ENCODE assay signal across 8 mouse cellular contexts in the genomic region with DNA sequence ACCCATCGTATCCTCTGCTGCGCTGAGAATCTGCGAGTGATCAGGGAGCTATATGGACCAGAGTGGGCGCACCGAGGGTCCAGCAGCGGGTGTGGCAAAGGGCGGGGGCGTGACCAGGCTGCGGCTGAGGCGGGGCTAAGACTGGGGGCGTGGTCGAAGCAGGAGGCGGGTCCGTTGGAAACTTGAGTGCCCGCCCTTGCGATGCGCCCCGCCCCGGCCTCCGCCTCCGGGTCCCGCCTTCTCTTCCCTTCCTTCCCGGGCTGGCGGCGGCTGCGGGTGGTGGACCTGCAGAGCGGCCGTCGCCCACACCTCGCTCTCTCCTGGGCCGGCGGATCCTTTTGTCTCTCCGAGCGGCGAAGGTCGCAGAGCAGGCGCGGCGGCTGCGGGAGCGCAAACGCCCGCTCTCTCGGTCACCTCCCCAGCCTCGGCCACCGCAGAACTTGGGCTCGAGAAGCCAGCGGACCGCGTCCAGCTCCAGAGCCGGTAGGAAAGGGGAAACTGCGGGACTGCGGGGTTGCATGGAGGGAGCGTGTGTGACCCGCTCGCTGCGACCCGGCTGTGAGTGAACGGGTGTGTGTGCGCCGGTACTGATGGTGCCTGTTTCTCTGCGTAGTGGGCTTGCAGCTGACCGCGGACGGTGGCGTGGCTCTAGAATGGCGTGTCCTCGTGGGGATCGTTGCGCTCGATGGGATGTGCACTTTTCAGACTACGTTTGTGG. TPM values are rescaled to one million over a fixed set of nuclear protein-coding genes. Genes with fewer than 3 reads are reported as not detected.
DNase-seq lines count a peak whose midpoint lies in the region; ATAC-seq and TF ChIP-seq lines count a peak whose summit lies in the region.

Gene Hpcal1 (plus strand): TSS at position 293 of the 718 bp plus-strand sequence.

- no peak for TF ChIP-seq EP300 in heart, postnatal 0 days (IDR thresholded peaks at IDR 0.05; ENCODE audit: low read depth)

- peak; percentile 82 for DNase-seq in heart, postnatal 0 days (ENCODE audit: low spot score)
- peak; percentile 99 for DNase-seq in kidney, postnatal 4 days
- DNase-seq in neural tube, embryonic 11.5 days (ENCODE audit: low spot score): peak; percentile 94

- H3K9ac ChIP-seq in forebrain, embryonic 13.5 days: peak within 1 kb of the TSS; percentile 84
- peak within 1 kb of the TSS; percentile 63 for H3K9ac ChIP-seq in heart, postnatal 0 days (replicated peaks; ENCODE audit: low read depth, low read length)
- peak within 1 kb of the TSS; percentile 53 for H3K9ac ChIP-seq in liver, embryonic 15.5 days
- peak within 1 kb of the TSS; percentile 60 for H3K9ac ChIP-seq in neural tube, embryonic 11.5 days (ENCODE audit: low read length)
- H3K9ac ChIP-seq in stomach, embryonic 16.5 days (ENCODE audit: low read length): peak within 1 kb of the TSS; percentile 76

- peak within 1 kb of the TSS; percentile 94 for H3K4me3 ChIP-seq in E14TG2a.4 (replicated peaks; ENCODE audit: low read length)
- H3K4me3 ChIP-seq in forebrain, embryonic 13.5 days: peak within 1 kb of the TSS; percentile 76
- H3K4me3 ChIP-seq in heart, postnatal 0 days (ENCODE audit: low read depth, low read length): peak within 1 kb of the TSS; percentile 65
- peak within 1 kb of the TSS; percentile 69 for H3K4me3 ChIP-seq in liver, embryonic 15.5 days (replicated peaks)
- H3K4me3 ChIP-seq in neural tube, embryonic 11.5 days (ENCODE audit: low read depth, low read length): peak within 1 kb of the TSS; percentile 76
- H3K4me3 ChIP-seq in stomach, embryonic 16.5 days (replicated peaks; ENCODE audit: low read length): peak within 1 kb of the TSS; percentile 63

- no peaks in the 10 kb centered on the region for H3K9me3 ChIP-seq in E14TG2a.4 (ENCODE audit: low read length)
- H3K9me3 ChIP-seq in forebrain, embryonic 13.5 days (replicated peaks): no peaks in the 10 kb centered on the region
- no peaks in the 10 kb centered on the region for H3K9me3 ChIP-seq in heart, postnatal 0 days (replicated peaks; ENCODE audit: control insufficient read depth, low read length)
- H3K9me3 ChIP-seq in liver, embryonic 15.5 days (replicated peaks): no peaks in the 10 kb centered on the region
- no peaks in the 10 kb centered on the region for H3K9me3 ChIP-seq in neural tube, embryonic 11.5 days (ENCODE audit: control insufficient read depth, low read length)
- no peaks in the 10 kb centered on the region for H3K9me3 ChIP-seq in stomach, embryonic 16.5 days (replicated peaks; ENCODE audit: control insufficient read depth, low read length)

- H3K4me1 ChIP-seq in E14TG2a.4 (replicated peaks; ENCODE audit: low read depth, low read length): peaks cover 44% of the 10 kb centered on the region
- H3K4me1 ChIP-seq in forebrain, embryonic 13.5 days: peaks cover 39% of the 10 kb centered on the region
- H3K4me1 ChIP-seq in heart, postnatal 0 days (ENCODE audit: control insufficient read depth, insufficient read depth): peaks cover 18% of the 10 kb centered on the region; the same call in 1 of the 2 replicates
- H3K4me1 ChIP-seq in liver, embryonic 15.5 days (replicated peaks): peaks cover 48% of the 10 kb centered on the region
- H3K4me1 ChIP-seq in neural tube, embryonic 11.5 days (ENCODE audit: control insufficient read depth, insufficient read depth, low read length): no peaks in the 10 kb centered on the region; the same call in 1 of the 2 replicates
- peaks cover 25% of the 10 kb centered on the region for H3K4me1 ChIP-seq in stomach, embryonic 16.5 days (ENCODE audit: control insufficient read depth, insufficient read depth, low read length)

- no peaks in the 10 kb centered on the region for H3K36me3 ChIP-seq in E14TG2a.4 (ENCODE audit: insufficient read depth, low read length)
- H3K36me3 ChIP-seq in forebrain, embryonic 13.5 days (ENCODE audit: poor library complexity, severe bottlenecking): no peaks in the 10 kb centered on the region
- H3K36me3 ChIP-seq in heart, postnatal 0 days (replicated peaks; ENCODE audit: control insufficient read depth, insufficient read depth, low read length): no peaks in the 10 kb centered on the region
- H3K36me3 ChIP-seq in liver, embryonic 15.5 days (replicated peaks): no peaks in the 10 kb centered on the region
- no peaks in the 10 kb centered on the region for H3K36me3 ChIP-seq in neural tube, embryonic 11.5 days (ENCODE audit: control insufficient read depth, insufficient read depth, low read length)
- H3K36me3 ChIP-seq in stomach, embryonic 16.5 days (ENCODE audit: control insufficient read depth, insufficient read depth, low read length): no peaks in the 10 kb centered on the region

- peak; percentile 67 for ATAC-seq in cerebellum, adult (ENCODE audit: insufficient number of reproducible peaks, low FRiP score, low TSS enrichment)
- peak; percentile 90 for ATAC-seq in forebrain, embryonic 13.5 days
- ATAC-seq in heart, postnatal 0 days (ENCODE audit: insufficient read depth, low read depth): peak; percentile 92
- peak; percentile 82 for ATAC-seq in liver, embryonic 15.5 days (ENCODE audit: insufficient read depth)
- ATAC-seq in neural tube, embryonic 11.5 days (ENCODE audit: insufficient read depth, low FRiP score, low TSS enrichment): peak; percentile 93
- ATAC-seq in stomach, embryonic 16.5 days (ENCODE audit: insufficient read depth, low FRiP score): peak; percentile 93

- WGBS in forebrain, embryonic 13.5 days: under 1% methylated on average over 60 of the region's 72 CpGs
- WGBS in heart, postnatal 0 days: under 1% methylated on average over 63 of the region's 72 CpGs
- under 1% methylated on average over 71 of the region's 72 CpGs for WGBS in liver, embryonic 15.5 days (ENCODE audit: insufficient replicate concordance)
- WGBS in neural tube, embryonic 11.5 days: under 1% methylated on average over 56 of the region's 72 CpGs
- under 1% methylated on average over 68 of the region's 72 CpGs for WGBS in stomach, embryonic 16.5 days

- H3K27me3 ChIP-seq in E14TG2a.4 (ENCODE audit: insufficient read depth, low read length): peaks cover 55% of the 10 kb centered on the region
- no peaks in the 10 kb centered on the region for H3K27me3 ChIP-seq in forebrain, embryonic 13.5 days
- H3K27me3 ChIP-seq in heart, postnatal 0 days (ENCODE audit: control insufficient read depth, insufficient read depth, low read length): no peaks in the 10 kb centered on the region
- peaks cover 30% of the 10 kb centered on the region for H3K27me3 ChIP-seq in liver, embryonic 15.5 days
- no peaks in the 10 kb centered on the region for H3K27me3 ChIP-seq in neural tube, embryonic 11.5 days (ENCODE audit: control insufficient read depth, insufficient read depth, low read length)
- H3K27me3 ChIP-seq in stomach, embryonic 16.5 days (ENCODE audit: control insufficient read depth, insufficient read depth, low read length): no peaks in the 10 kb centered on the region

- peak within 1 kb of the TSS; percentile 57; the same call in 1 of the 2 replicates for H3K27ac ChIP-seq in forebrain, embryonic 13.5 days
- H3K27ac ChIP-seq in heart, postnatal 0 days (ENCODE audit: low read depth): peak within 1 kb of the TSS; percentile 40
- H3K27ac ChIP-seq in liver, embryonic 15.5 days (replicated peaks): peak within 1 kb of the TSS; percentile 70
- H3K27ac ChIP-seq in neural tube, embryonic 11.5 days (ENCODE audit: low read depth, low read length): no peak within 1 kb of the TSS
- H3K27ac ChIP-seq in stomach, embryonic 16.5 days (ENCODE audit: low read length): peak within 1 kb of the TSS; percentile 65

- no peak for TF ChIP-seq CTCF in E14TG2a.4 (conservative IDR thresholded peaks at IDR 0.05; ENCODE audit: low read length)
- TF ChIP-seq CTCF in heart, postnatal 0 days (IDR thresholded peaks at IDR 0.05; ENCODE audit: low read depth): no peak

- peak within 1 kb of the TSS; percentile 93 for H3K4me2 ChIP-seq in forebrain, embryonic 13.5 days
- H3K4me2 ChIP-seq in heart, postnatal 0 days (ENCODE audit: low read depth, low read length): peak within 1 kb of the TSS; percentile 76
- H3K4me2 ChIP-seq in liver, embryonic 15.5 days: peak within 1 kb of the TSS; percentile 86
- peak within 1 kb of the TSS; percentile 97 for H3K4me2 ChIP-seq in neural tube, embryonic 11.5 days (ENCODE audit: low read depth)
- peak within 1 kb of the TSS; percentile 91 for H3K4me2 ChIP-seq in stomach, embryonic 16.5 days (ENCODE audit: low read depth, low read length)

RNA-seq across cellular contexts. Expression of gene Hpcal1, which starts in this region (rescaled TPM):
- polyA plus RNA-seq in forebrain, embryonic 13.5 days (2015; fragmentation: Nextera tagmentation; extraction: Ambion mirVana): 31.4 and 37.0 TPM in 2 replicates
- total RNA-seq in heart, postnatal 0 days (2014; rRNA removed; ENCODE audit: low replicate concordance): 14.8 and 19.1 TPM in 2 replicates
- polyA plus RNA-seq in heart, postnatal 0 days (2015; fragmentation: Nextera tagmentation; extraction: Ambion mirVana): 21.9 and 22.5 TPM in 2 replicates
- 20.3 and 22.2 TPM in 2 replicates for polyA plus RNA-seq in liver, embryonic 15.5 days (2015; fragmentation: Nextera tagmentation; extraction: Ambion mirVana)
- polyA plus RNA-seq in neural tube, embryonic 11.5 days (2014; fragmentation: Nextera tagmentation; extraction: Ambion mirVana): 36.6 and 42.3 TPM in 2 replicates
- polyA plus RNA-seq in stomach, embryonic 16.5 days (2015; fragmentation: Nextera tagmentation; extraction: Ambion mirVana): 64.1 and 72.2 TPM in 2 replicates
